Mouse (Mus musculus) left cerebral cortex, postnatal 36 days (tissue): ENCODE data around the gene Plk5. TPM values are rescaled to one million over a fixed set of nuclear protein-coding genes. Genes with fewer than 3 reads are reported as not detected.
A peak's percentile ranks its signal among the peaks of the same experiment; 100 is the strongest.

Experiments
- DNase-seq, 2 experiments: peaks; one replicate each; pipeline ENCODE4 v3.0.0; 2021 to 2022; ENCODE audit warnings: low spot score in 2 of 2, mixed read lengths in 1 of 2
- intact Hi-C: fragments of 180-260 bp; cut with DNase I; formaldehyde crosslinking; loops from one replicate; pipeline ENCODE4 v1.15.1; 2025
- total RNA-seq, 2 experiments: library from RNA; stranded (reverse); gene quantifications; 2 replicates each; pipeline ENCODE4 v1.2.3; 2021

The Plk5 gene
- total RNA-seq, 2 experiments from 2014 or later = 16.9 to 33.1 TPM

DNA sequence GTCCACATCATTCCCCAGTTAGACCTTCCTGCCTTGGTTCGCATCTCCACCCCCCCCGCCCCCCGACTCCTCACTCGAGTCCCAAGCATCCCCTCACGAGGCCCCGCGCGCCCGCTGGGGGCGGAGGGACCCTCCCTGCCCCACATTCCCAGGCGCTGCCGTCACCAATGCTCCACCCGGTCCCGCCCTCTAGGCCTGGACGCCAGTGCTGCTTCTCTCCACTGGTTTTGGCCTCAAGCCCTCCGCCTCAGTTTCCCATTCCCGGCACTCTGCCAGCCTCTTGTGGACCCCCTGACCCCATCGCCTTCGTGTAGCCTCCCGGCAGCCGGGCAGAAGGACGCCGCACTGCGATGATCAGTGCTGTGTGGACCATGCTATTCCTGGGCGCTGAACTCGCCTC is 7.3 kb upstream of the Plk5 start:
- intact Hi-C loops = no loop called here
- DNase-seq = no peak

DNA sequence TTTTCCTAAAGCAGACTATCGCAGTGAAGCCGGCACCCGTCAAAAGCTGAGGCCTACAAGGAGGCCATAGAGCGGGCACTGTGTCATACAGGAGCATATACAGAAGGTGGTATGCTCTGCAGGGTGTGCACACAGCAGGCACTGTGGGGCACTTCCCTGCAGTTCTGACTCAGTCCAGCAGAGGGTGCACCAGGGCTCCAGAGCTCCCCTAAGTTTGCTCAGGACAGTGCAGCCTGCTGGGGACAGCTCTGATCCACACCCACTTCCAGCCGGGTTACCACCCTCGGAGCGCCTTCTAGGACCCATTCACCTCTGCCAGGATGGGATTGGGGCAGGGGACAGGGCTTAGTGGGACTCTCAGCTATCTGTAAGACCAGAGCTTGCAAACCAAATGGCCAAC is 6.0 kb upstream of the Plk5 start:
- intact Hi-C loops = no loop called here
- DNase-seq = peak; percentile 73 to 83

DNA sequence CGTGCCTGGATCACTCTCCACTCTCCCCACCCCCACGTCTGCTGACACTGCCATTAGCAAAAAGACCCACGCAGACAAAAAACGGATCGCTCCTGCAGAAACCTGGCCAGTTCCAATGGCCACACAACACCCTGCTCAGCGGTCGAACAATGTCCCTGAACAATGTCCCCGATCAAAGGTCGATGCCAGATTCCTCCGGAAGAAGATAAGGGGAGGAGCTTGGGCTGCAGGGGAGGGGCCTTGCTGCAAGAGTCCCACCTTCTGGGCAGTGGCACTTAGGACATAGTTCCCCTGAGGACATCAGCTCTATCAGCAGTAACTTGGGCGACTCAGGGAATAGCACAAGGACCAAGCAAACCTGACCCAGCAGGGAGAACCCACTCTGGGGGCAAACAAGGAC is 4.4 kb upstream of the Plk5 start:
- intact Hi-C loops = no loop called here
- no peak for DNase-seq

DNA sequence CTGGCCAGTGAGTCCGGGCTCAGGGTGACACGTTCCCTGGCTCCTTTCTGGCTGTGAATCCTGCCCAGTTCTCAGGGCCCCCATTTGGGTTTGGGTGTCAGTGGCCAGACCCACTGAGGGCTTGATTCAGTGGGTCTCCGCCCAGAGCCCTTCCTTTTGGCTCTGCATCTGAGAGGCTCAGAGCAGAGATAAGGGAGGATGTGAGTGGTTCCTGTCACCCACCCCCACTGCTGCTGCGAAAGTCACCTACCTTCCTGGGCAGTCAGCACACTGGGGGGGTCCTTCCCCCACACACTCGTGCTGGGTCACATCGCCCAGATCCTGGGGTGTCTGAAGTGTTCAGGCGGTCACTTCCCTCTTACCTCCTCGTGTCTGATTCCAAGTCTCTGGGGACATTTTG is 3.5 kb upstream of the Plk5 start:
- no peak for DNase-seq
- intact Hi-C loops = no loop called here

DNA sequence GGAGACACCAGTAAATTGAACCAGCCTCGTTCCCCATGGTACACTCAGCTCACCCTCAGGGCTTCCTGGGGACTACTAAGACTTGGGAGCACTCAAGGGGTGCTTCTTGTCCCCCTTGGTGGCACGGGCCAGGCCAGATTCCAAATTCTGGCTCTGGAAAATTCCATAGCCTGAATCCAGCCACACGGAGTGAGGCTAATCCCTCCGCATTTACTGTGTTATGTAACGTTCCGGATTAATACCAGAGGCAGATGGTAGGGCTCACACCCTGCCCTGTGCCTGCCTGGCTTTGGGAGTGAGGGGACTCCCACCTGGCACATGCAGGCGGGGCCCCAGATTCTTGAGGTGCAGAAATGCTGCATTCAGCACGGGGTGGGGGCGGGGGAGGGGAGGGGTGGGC is 828 bp upstream of the Plk5 start:
- no peak for DNase-seq
- intact Hi-C loops = no loop called here

DNA sequence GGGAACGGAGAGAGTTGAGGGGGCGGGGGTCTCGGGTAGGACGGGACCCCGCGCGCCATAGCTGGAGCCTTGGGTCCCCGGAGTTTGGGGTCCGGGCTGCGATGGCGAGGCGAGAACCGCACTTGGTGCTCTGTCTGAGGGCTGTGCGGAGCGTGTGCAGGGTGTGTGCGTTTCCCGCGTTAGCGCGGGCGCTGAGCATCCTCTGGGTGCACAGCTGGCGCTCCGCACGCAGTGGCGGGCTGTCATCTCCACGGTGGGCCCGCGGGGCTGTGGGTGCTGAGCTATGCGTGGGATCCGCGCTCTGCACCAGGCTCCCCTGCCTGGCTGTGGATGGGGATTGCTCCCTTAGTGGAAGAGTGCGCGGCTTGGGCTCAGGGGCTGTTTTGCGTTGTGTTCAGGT is 478 bp downstream of the Plk5 start:
- intact Hi-C loops = no loop called here

DNA sequence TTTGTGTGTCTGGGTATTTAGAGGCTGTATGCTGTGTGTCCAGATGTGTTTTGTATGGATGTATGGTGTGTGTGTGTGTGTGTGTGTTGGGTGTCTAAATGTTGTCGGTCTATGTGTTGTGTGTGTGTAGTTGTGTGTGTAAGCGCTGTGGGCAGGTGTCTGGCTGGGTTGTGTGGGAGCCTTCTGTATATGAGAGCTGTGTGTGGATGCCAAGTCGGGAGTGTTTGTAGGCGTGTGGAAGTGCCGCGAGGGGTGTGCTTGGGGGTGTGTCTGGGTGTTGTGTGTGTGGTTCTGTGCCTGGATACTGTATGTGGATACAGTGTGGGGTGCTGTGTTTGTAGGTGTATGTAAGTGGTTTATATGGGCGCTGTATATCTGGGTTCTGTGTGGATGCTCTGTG is 1.1 kb downstream of the Plk5 start:
- intact Hi-C loops = no loop called here
- peak in 1 of 2 experiments; percentile 42 for DNase-seq

More for the DNA sequence above, 478 bp downstream of the Plk5 start:
- no peak for DNase-seq

DNA sequence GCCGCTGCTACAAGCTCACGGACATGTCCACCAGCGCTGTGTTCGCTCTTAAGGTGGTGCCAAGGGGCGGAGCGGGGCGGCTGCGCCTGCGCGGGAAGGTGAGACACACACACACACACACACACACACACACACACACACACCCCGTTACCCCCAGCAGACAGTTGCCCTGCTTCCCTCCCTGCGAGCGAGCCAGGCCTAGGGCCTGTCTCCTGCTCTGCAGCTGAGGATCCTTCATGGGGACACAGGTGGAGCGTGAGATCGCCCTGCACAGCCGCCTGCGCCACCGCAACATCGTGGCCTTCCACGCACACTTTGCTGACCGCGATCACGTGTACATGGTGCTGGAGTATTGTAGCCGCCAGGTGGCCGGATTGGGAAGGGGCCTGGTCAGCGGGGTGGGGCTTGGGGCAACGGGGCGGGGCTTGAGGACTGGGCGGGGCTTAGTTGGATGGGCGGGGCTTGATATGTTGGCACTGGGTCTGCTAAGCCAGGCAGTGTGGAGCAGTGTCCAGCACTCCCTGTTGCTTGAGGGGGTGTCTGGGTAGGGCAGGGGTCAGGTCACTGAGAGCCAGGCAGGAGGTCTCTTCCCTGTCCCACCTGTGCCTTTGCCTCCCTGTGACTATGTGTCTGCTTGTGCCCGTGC is 1.9 kb downstream of the Plk5 start:
- intact Hi-C loops = no loop called here
- DNase-seq = no peak

DNA sequence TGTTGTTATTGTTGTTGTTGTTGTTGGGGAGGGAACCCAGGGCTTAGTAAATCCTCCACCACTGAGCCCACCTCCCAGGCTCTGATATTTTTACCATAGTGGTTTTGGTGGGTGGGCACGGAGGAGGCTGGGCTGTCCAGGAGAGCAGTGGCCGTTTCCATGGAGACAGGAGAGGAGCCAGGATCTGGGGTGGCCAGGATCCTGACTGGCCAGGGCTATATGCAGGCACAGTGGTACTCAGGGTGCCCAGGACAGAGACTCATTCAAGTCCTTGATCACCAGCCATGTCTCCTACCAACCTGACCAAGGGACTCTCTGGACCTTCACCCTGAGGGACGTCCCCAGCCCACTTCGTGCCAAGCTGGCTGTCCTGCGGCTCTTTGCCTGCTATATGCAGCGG is 7.5 kb downstream of the Plk5 start:
- intact Hi-C loops = no loop called here
- no peak for DNase-seq

DNA sequence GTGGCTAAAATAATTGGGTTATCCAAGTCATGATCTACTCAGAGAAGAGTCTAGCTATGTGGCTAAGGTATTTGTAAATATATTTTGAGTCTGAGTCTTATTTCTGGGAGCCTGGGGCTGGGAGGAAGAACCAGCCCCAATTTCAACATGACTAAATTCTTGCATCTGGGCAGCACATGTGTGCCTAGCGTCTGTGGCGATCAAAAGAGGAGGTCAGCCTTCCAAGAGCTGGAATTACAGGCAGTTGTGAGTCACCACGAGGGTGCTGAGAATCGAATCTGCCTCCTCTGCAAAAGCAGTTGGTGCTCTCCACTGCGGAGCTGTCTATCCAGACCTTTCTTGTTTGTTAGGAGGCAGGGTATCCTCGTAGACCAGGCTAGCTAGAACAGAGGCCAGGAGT is 9.5 kb downstream of the Plk5 start:
- DNase-seq = no peak
- intact Hi-C loops = no loop called here

DNA sequence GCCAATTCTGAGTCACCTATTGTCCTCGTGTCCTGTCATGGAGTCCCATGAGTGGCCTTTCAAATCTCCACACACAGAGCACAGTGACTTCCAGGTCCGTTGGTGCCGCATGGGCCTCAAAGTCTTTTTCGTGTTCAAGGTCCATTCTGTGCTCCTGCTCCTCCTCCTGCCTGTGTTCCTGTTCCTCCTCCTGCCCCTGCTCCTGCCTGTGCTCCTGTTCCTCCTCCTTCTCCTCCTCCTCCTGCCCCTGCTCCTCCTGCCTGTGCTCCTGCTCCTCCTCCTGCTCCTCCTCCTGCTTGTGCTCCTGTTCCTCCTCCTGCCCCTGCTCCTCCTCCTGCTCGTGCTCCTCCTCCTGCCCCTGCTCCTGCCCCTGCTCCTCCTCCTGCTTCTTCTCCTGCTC is 11.7 kb downstream of the Plk5 start:
- intact Hi-C loops = no loop called here
- no peak for DNase-seq

DNA sequence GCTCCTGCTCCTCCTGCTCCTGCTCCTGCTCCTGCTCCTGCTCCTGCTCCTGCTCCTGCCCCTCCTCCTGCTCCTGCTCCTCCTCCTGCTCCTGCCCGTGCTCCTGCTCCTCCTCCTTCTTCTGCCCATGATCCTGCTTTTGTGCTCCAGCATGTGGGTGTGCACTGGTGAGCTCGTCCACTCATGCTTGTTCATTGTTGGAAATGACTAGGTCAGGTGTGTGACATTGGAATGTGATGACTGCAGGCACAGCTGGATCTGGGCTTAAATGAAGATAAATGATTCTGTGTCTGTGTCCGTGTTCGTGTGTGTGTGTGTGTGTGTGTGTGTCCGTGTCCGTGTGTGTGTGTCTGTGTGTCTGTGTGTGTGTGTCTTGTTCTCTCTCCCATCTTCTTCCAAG is 12.1 kb downstream of the Plk5 start:
- DNase-seq = no peak
- intact Hi-C loops = no loop called here

DNA sequence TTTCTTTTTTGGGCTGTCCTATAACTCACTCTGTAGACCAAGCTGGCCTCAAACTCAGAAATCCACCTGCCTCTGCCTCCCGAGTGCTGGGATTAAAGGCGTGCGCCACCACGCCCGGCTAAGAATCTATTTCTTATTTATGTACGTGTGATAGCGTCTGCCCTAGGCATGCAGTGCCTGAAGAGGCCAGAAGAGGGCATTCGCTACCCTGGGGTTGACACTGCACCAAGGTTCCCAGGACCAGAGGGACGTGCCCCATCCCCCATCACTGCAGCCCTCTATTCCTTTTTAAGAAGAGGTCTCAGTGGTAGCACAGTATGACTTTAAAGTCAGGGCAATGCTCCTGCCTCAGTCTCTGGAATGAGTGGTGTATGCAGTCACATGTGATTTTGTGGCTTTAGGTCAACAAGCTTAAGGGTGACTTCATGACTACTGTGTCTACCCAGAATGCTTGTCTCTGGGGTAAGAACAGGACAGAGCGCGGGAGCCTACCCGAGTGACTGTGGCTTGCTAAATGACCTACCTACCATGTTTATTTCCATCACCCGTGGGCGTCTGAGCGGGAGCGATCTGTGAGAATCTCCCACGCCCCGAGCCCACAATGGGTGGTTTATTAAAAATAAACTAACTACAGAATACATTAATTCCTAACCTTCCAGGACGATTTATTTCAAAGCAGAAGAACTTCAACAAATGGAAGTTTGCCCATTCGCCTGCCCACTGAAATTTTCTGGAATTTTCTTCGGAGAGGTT is 13.9 kb downstream of the Plk5 start:
- intact Hi-C loops = no loop called here
- DNase-seq = no peak

DNA sequence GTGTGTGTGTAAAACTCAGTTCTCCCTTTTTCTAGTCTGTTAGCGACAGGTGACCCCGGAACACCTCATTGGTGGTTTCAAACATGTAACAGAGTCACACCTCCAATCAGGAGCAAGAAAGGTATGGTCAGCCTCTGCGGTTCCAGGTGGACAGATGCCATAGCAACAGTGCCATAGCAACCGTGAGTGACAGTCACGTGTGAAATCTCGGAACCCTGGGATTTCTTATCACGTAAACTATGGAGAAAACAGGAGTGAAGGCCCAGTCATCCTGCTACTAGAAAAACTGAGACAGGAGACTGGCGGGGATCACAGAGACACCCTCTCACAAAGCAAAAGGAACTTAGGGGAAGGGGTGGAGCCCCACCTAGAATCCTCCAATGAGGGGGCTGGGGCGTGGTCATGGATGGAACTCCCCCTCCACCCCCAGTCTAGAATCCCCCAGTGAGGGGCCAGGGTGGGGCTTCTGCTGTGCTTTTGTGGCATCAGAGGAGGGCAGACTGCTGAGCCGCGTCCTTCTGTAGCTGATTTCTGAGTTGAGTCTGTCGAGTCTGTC is 15.2 kb downstream of the Plk5 start:
- intact Hi-C loops = no loop called here
- peak in 1 of 2 experiments; percentile 46 for DNase-seq

DNA sequence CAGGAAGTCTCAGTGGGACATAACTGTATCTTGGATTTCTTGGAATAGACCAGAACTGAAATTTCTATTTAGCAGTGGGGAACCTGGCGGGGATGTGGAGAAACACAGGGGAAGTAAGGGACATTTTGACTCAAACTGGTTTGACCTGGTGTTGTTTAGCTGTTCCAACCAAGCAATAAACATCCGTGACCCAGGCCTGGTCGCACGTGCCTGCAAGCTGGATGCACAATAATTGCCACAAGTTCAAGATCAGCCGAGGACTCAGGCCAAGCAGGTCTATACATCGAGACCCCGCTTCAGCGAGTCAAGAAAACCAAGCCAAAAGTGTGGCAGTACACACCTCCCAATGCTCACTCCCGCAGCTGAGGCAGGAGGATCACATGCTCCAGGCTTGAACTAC is 15.7 kb downstream of the Plk5 start:
- intact Hi-C loops = no loop called here
- DNase-seq = no peak

DNA sequence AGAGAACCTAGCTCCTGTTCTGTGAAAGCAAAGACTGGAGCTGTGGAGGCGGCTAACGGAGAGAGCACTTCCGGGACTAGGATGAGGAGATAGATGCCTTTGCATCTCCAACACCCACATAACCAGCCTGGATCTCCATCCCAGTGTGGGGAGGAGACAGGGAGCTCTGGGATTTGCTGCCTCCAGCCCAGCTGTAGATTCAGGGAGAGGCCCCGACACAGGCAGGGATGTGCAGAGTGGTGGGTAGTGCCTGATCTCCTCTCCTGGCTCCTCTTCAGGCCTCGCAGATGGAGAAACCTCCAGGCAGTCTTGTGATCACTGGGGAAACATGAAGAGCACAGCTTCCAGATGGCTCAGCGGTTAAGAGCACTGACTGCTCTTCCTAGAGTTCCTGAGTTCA is 16.4 kb downstream of the Plk5 start:
- DNase-seq = peak; percentile 39 to 57
- intact Hi-C loops = no loop called here

DNA sequence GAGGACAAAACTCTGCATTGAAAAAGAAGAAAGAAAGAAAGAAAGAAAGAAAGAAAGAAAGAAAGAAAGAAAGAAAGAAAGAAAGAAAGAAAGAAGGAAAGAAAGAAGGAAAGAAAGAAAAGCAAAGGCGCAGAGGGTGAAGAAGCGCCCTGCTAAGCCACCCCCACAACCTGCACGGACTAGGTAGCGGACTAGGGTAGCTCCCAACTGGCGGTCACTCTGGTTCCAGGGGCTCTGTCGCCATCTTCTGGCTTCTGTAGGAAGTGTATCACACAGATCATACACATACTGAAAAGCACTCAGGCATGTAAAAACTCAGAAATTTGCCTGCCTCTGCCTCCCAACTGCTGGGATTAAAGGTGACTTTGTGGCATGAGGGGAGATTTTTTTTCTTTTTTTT is 17.8 kb downstream of the Plk5 start:
- DNase-seq = peak in 1 of 2 experiments; percentile 57
- intact Hi-C loops = loop anchor here (2.0 kb wide), 1 partner anchor 33 kb away; no protein-coding TSS in a partner anchor

DNA sequence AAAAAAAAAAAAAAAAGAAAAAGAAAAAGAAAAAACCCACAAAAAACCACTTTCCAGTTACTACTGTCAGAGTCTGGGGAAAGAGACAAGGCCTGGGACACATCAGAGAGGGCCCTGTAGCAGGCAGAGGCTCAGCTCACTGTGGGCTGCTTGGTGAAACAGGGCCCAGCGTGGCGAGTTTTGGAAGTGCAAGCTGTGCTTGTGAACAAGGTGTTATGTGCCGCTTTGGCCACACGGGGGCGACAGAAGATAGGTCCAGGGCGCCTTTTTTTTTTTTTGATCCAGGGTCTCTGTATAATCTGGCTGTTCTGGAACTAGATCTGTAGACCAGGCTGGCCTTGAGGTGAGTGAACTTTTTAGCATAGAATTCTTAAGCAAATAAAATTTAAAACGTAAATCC is 19.9 kb downstream of the Plk5 start:
- DNase-seq = peak; percentile 81 to 86
- intact Hi-C loops = loop anchor here (2.0 kb wide), 1 partner anchor 57 kb away; the partner anchor contains the start of gene Tcf3

DNA sequence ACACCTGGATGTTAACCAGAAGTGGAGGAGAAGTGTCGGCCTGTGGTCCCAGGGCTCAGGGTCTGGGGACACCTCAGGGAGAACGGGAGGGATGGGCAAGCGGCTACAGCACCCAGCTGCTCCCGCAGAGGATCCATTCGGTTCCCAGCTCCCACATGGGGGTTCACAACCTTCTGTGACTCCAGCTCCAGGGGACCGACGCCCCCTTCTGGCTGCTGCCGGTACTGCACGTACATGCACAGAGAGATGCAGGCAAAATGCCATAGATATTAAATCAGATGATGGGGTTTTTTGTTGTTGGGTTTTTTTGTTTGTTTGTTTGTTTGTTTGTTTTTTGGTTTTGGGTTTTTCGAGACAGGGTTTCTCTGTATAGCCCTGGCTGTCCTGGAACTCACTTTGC is 21.5 kb downstream of the Plk5 start:
- intact Hi-C loops = loop anchor here (2.0 kb wide), 1 partner anchor 55 kb away; the partner anchor contains the start of gene Tcf3
- no peak for DNase-seq

DNA sequence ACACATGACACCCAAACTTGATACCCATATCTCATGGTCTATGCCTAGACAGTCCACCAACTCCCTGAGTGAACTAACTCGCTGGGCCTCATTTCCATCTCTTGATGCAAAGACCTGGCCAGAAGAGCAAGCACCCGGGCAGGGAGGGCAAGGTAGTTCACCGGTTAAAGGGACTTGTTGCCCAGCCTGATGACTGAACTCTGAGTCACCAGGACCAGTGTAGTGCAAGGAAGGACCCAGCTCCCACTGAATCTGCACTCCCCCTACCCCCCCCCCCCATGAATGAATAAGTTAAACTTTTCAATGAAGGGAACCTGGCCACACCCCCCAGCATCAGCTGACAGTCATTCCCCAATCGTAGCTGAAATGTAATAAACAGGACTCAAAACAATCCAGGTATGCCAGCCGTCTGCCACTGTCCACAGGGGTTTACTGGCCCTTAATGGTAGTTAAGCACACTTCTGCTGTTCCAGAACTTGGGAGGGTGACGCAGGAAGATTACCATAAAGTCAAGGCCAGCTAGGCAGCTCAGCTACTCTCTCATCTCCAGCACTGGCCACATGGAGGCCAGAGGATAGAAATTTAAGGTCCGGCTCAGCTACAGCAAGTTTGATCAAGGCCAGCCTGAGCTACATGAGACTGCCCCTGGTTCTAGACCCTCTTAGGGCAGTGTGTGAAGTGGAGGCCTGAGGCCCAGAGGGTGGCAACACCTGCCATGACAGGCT is 26.5 kb downstream of the Plk5 start:
- DNase-seq = no peak
- intact Hi-C loops = no loop called here
